Mouse (Mus musculus) lung, embryonic 14.5 days (tissue): Measurements from ENCODE around the gene Il4i1. TPM values are rescaled to one million over a fixed set of nuclear protein-coding genes. Genes with fewer than 3 reads are reported as not detected.

Source experiments
- ATAC-seq: fragments of 200-750 bp; cut with Nextera tagmentation; 2 replicates; pipeline ENCODE4 v1.8.0; 2017; ENCODE audit warnings: mild to moderate bottlenecking, moderate TSS enrichment, moderate library complexity; ENCODE audit not compliant: insufficient read depth
- DNase-seq: peaks from one replicate; pipeline ENCODE4 v3.0.0-alpha.2; 2015
- H3K27ac ChIP-seq: fragments of 300-500 bp; sonication (generic); 2 replicates; pipeline ENCODE4 v1.5.1; 2014; ENCODE audit warnings: low read depth, mild to moderate bottlenecking, moderate library complexity
- H3K27me3 ChIP-seq: fragments of 300-500 bp; sonication (generic); 2 replicates; pipeline ENCODE4 v1.6.1; 2014; ENCODE audit warnings: low read length, control low read depth; ENCODE audit not compliant: insufficient read depth
- H3K36me3 ChIP-seq: fragments of 300-500 bp; sonication (generic); 2 replicates; pipeline ENCODE4 v1.6.1; 2014; ENCODE audit warnings: control low read depth; ENCODE audit not compliant: insufficient read depth
- H3K4me1 ChIP-seq: fragments of 300-500 bp; sonication (generic); 2 replicates; pipeline ENCODE4 v1.6.1; 2014; ENCODE audit warnings: antibody characterized with exemption, control low read depth; ENCODE audit not compliant: insufficient read depth
- H3K4me2 ChIP-seq: fragments of 300-500 bp; sonication (generic); 2 replicates; pipeline ENCODE4 v1.6.1; 2014; ENCODE audit warnings: mild to moderate bottlenecking
- H3K4me3 ChIP-seq: fragments of 300-500 bp; sonication (generic); 2 replicates; pipeline ENCODE4 v1.5.1; 2014; ENCODE audit warnings: low read depth, low read length
- H3K9ac ChIP-seq: fragments of 300-500 bp; sonication (generic); 2 replicates; pipeline ENCODE4 v1.6.1; 2014
- H3K9me3 ChIP-seq: fragments of 300-500 bp; sonication (generic); 2 replicates; pipeline ENCODE4 v1.6.1; 2016; ENCODE audit warnings: low read depth, low read length, control low read depth
- CTCF ChIP-seq: IDR thresholded peaks from 2 replicates; pipeline ENCODE4 v1.5.1; 2016; ENCODE audit warnings: antibody characterized with exemption, low read depth
- WGBS: fragments of 180-500 bp; shearing (Covaris S2); extraction: QIAGEN DNeasy Blood & Tissue Kit; methylation state at CpG from one replicate; pipeline ENCODE4 v1.1.7; 2014; 5-methylcytosine and 5-hydroxymethylcytosine counted together
- polyA plus RNA-seq: library from polyadenylated mRNA; unstranded; fragments of >200 nt; fragmentation: Nextera tagmentation; extraction: Ambion mirVana; gene quantifications from 2 replicates; pipeline ENCODE4 v1.2.1, GENCODE M21; 2014

The Il4i1 gene
- polyA plus RNA-seq, 1 experiment from 2014 or later: 0.93 TPM

DNA sequence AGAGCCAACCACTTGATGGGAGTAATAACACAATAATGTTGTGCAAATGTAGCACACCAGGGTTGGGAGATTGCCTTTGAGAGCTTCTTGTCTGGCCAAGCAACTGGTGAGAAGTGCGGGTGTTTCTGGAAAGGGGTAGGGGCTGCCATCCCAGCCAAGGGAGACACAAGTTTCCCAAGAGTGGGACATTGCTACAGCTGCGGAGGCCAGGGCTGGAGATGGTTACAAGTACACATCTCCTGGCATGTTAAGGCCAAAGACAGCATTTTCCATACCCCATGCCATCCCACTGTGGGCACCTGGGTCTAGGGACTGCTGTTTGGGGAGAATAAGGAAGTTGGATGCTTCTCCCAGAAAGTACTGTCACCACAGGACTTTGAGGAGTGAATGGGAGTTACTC, 36.9 kb downstream of the Il4i1 start:
- ATAC-seq (no peak), DNase-seq (no peak)
- no peaks in the 10 kb centered on the region for H3K27me3 ChIP-seq
- H3K4me2 ChIP-seq: peak overlapping the region; percentile 92
- H3K4me1 ChIP-seq: peaks cover 22% of the 10 kb centered on the region
- no peak overlapping the region for H3K4me3 ChIP-seq
- H3K36me3 ChIP-seq: peaks cover 24% of the 10 kb centered on the region; the same call in 1 of the 2 replicates
- no peak overlapping the region for H3K9ac ChIP-seq
- whole genome bisulfite sequencing: 98% methylated on average over 2 of the region's 2 CpGs
- TF ChIP-seq CTCF: no peak
- no peak overlapping the region for H3K27ac ChIP-seq
- no peaks in the 10 kb centered on the region for H3K9me3 ChIP-seq

DNA sequence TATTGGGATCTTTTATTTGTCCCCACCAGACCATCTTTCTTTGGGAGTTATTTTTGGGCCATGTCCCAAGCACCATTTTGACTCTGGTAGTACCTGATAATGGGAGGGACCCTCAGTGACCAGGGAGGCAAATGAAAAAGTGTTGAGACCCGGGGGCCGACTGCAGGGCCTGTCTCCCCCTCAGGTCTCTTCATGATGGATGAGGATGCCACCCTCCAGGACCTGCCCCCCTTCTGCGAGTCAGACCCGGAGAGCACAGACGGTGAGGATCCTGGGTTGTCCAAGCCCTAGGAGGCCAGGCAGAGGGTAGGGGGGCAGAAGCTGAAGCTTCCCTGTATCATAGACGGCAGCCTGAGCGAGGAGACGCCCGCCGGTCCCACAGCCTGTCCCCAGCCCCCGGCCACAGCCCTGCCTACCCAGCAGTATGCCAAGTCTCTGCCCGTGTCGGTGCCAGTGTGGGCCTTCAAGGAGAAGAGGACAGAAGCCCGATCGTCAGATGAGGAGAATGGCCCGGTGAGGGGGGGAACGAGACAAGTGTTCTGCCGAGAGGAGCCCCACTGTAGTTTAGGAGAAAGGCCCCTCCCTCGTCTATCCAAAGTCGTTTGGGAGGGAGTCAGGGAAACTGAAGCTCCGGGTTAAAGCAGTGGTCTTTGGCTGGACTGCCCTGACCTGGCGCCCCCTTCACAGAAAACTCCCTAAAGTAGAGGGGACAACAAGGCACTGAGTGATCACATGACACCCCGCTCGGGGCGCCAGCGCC, 37.6 kb downstream of the Il4i1 start:
- 18% methylated on average over 26 of the region's 26 CpGs for WGBS
- H3K4me2 ChIP-seq: peak overlapping the region; percentile 92
- H3K36me3 ChIP-seq: peaks cover 24% of the 10 kb centered on the region; the same call in 1 of the 2 replicates
- no peaks in the 10 kb centered on the region for H3K9me3 ChIP-seq
- DNase-seq (no peak), ATAC-seq (no peak)
- H3K9ac ChIP-seq: peak overlapping the region; percentile 66
- no peaks in the 10 kb centered on the region for H3K27me3 ChIP-seq
- H3K4me3 ChIP-seq: peak overlapping the region; percentile 50
- H3K27ac ChIP-seq: peak overlapping the region; percentile 96
- TF ChIP-seq CTCF: no peak
- peaks cover 21% of the 10 kb centered on the region for H3K4me1 ChIP-seq

DNA sequence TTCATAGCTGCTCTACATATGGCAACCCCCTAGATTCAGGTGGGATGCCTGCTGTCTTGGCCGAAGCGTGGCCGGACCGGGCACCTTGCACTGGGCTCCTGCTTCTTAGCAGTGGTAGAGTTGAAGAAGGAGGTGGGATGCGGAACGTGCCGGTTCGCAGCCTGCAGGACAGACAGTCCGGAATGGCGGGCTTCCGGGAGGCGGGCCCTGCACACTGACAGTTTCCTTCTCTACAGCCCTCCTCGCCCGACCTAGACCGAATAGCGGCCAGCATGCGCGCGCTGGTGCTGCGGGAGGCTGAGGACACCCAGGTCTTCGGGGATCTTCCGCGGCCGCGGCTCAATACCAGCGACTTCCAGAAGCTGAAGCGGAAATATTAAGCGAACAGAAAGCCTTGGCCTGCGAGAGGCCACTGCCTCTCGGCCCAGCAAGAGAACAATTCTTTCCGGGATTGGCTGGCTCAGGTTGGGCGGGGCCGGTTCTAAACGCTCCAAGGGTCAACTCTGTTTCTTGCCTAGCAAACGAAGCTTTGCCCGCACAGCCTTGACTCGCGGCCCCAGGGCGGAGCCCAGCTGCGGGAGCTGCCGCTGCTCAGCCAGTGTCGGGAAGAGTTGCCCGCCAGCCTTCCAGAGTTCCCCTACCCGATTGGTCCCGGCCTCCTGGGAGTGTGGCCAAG, 38.3 kb downstream of the Il4i1 start:
- no peak for TF ChIP-seq CTCF
- H3K9me3 ChIP-seq: no peaks in the 10 kb centered on the region
- peak overlapping the region; percentile 66 for H3K9ac ChIP-seq
- H3K36me3 ChIP-seq: peaks cover 27% of the 10 kb centered on the region; the same call in 1 of the 2 replicates
- DNase-seq (peak; percentile 89), ATAC-seq (peak; percentile 53)
- peak overlapping the region; percentile 96 for H3K27ac ChIP-seq
- peak overlapping the region; percentile 50 for H3K4me3 ChIP-seq
- 3% methylated on average over 45 of the region's 45 CpGs for WGBS
- peak overlapping the region; percentile 92 for H3K4me2 ChIP-seq
- peaks cover 21% of the 10 kb centered on the region for H3K4me1 ChIP-seq
- H3K27me3 ChIP-seq: no peaks in the 10 kb centered on the region

DNA sequence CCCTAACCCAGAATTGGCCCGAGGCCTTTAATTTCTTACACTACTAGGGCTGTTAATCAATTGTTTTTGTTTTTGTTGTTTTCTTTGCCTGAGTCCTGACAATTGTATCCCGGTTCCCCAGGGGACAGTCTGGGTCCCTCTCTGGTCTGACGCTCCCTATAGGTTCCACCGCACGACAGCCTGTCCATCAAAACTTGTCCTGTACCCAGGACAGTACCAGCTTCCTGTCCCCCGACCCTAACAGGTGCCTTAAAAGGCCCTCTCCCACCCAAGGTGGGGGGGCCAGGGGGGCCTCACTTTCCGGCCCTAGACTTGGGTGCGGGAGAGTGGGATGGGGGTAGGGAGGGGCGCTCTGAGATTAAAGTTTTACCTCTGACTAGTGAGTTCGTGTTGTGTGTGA, 38.8 kb downstream of the Il4i1 start:
- H3K4me1 ChIP-seq: peaks cover 21% of the 10 kb centered on the region

DNA sequence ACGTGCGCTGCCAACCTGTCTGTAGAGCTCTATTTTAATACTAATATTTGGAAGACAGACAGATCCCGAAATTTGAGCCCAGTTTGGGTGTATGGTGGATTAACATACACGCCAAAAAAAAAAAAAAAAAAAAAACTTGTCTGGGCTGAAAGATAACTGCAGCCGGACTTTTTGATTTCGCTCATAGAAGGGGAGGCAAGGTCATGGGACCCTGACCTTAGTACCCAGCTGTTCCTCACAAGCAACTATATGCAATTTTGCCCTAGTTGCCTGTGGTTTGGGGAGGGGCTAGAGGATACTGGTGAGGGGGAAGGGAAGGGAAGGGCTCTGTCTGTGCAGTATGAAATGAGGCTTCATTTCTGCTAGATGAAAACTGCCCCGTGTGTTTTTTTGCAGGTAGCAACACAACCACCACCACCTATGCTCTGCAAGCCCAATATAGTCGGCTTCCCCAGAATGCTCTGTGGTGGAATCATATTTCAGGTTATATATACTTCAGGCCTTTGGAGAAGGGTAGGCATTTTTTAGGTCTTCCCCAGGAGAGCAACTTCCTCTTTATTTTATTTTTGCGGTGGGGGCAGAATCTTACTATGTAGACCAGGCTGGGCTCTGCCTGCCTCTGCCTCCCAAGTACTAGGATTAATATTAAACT, 40.2 kb downstream of the Il4i1 start:
- Histone ChIP-seq H3K27me3 (no peaks in the 10 kb centered on the region), H3K36me3 (peaks cover 28% of the 10 kb centered on the region; the same call in 1 of the 2 replicates), H3K4me3 (peak overlapping the region; percentile 70), H3K27ac (peak overlapping the region; percentile 86; the same call in 1 of the 2 replicates), H3K9me3 (no peaks in the 10 kb centered on the region), H3K4me1 (peaks cover 21% of the 10 kb centered on the region), H3K4me2 (peak overlapping the region; percentile 97), H3K9ac (peak overlapping the region; percentile 78)
- TF ChIP-seq CTCF: no peak
- DNase-seq (no peak), ATAC-seq (no peak)
- 61% methylated on average over 9 of the region's 9 CpGs for WGBS

More for the DNA sequence above, 38.8 kb downstream of the Il4i1 start:
- H3K9ac ChIP-seq: peak overlapping the region; percentile 66
- 42% methylated on average over 10 of the region's 10 CpGs for WGBS
- peak overlapping the region; percentile 50 for H3K4me3 ChIP-seq
- H3K36me3 ChIP-seq: peaks cover 27% of the 10 kb centered on the region; the same call in 1 of the 2 replicates
- H3K27me3 ChIP-seq: no peaks in the 10 kb centered on the region
- H3K27ac ChIP-seq: peak overlapping the region; percentile 96
- H3K9me3 ChIP-seq: no peaks in the 10 kb centered on the region
- DNase-seq: no peak
- no peak for TF ChIP-seq CTCF
- H3K4me2 ChIP-seq: peak overlapping the region; percentile 92
- no peak for ATAC-seq

DNA sequence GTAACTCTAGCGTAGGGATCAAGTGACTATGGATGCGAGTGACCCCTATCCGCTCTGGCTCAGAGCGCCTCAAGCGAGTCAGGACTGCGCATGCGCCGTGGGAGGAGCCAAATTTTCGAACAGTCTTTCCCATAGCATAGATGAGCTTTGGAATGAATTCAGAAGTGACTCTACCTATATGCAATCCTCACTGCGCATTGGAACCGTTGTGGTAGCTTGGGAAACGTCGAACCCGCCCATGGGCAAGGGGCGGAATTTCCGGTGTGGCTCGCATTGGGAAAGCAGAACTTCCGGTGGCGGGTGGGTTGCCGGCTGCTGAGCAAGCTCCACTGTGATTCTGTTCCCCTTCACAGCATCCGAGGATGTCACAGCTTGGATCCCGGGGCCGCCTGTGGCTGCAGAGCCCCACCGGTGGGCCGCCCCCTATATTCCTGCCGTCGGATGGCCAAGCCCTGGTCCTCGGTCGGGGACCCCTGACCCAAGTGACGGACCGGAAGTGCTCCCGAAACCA, 40.9 kb downstream of the Il4i1 start, which contains the start of gene Pnkp:
TSS of gene Pnkp (plus strand) at position 98 of the 511 bp plus-strand sequence.
- Histone ChIP-seq H3K4me1 (peaks cover 21% of the 10 kb centered on the region), H3K27ac (peak within 1 kb of the TSS; percentile 86), H3K27me3 (no peaks in the 10 kb centered on the region), H3K4me3 (peak within 1 kb of the TSS; percentile 70), H3K4me2 (peak within 1 kb of the TSS; percentile 97), H3K9ac (peak within 1 kb of the TSS; percentile 78), H3K36me3 (peaks cover 30% of the 10 kb centered on the region), H3K9me3 (no peaks in the 10 kb centered on the region)
- TF ChIP-seq CTCF: no peak
- under 1% methylated on average over 32 of the region's 32 CpGs for WGBS
- DNase-seq (peak; percentile 94), ATAC-seq (peak; percentile 48)
